Mouse (Mus musculus) megakaryocyte, embryonic 14.5 days (primary cell): ENCODE data around the gene Limk1.

Experiments used
- FLI1 ChIP-seq: IDR thresholded peaks from 2 replicates; pipeline ENCODE4 v1.6.1; 2012; ENCODE audit warnings: low read length, inconsistent platforms, mixed read lengths
- GATA1 ChIP-seq: IDR thresholded peaks from 3 replicates; pipeline ENCODE4 v1.6.1; 2012; ENCODE audit warnings: mixed read lengths, low read length, inconsistent platforms, borderline replicate concordance

- no peak for TF ChIP-seq GATA1
- no peak for TF ChIP-seq FLI1
Observed at GRCm38 (mm10) chr5:134617071-134617470, 71.3 kb downstream of the Limk1 start.
